Mouse (Mus musculus) liver, postnatal 0 days (tissue): ENCODE results near the gene Pde4b.

Experiments
- CTCF ChIP-seq: sonication (generic); IDR thresholded peaks from 2 replicates; pipeline ENCODE4 v1.5.1; 2016; ENCODE audit warnings: antibody characterized with exemption, low read depth
- EP300 ChIP-seq: IDR thresholded peaks from 2 replicates; pipeline ENCODE4 v1.6.1; 2016; ENCODE audit warnings: antibody characterized with exemption, low read depth, mild to moderate bottlenecking

- TF ChIP-seq EP300 (no peak), CTCF (no peak)
Measured at GRCm38 (mm10) chr4:102573361-102573781, 486.0 kb downstream of the Pde4b start.
